Mouse (Mus musculus): ENCODE data around the gene Irf9. TPM values are rescaled to one million over a fixed set of nuclear protein-coding genes. Genes with fewer than 3 reads are reported as not detected.
A peak's percentile ranks its signal among the peaks of the same experiment; 100 is the strongest.

The Irf9 gene
- polyA plus RNA-seq, 1 experiment from 2014 or later: 9.8 TPM

DNA sequence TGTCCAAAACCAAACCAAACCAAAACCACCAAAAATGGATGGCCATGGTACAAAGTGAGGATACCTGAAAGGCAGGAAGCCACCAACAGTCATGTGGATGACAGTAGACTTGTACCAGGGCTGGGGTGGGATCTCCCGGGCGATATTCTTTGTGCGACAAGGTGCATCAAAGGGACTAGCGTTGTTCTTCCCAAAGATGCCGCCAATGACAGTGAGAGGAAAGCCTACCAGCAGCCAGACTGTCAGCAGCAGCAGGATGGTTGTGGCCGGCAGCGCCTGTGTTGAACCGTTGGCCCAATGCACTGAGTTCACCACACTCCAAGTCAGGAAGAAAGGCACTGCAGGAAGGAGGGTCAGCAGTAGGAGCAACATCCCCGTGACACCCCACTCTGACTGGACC is 34.4 kb downstream of the Irf9 start, which contains the start of gene Gm49378:
Gene Gm49378, minus strand, starts transcription at position 101 of the 400 bp plus-strand sequence.
- H3K36me3 ChIP-seq (ENCODE audit: control insufficient read depth, insufficient read depth, low read length): peaks cover 76% of the 10 kb centered on the region

DNA sequence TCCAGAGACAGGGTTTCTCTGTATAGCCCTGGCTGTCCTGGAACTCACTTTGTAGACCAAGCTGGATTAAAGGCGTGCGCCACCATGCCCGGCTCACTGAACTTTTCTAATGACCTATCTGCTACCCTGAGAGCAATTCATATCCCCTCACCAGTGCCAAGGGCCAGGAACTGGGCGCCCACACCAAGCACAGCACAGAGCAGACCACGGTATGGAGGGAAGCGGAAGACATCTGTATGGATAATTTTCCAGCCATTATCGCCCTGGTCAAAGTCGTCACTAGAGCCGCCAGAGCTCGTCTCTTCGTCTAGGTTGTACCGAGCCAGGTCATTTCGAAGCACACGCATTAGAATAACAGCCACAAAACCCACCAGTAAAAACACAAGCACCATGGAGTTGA is 37.4 kb downstream of the Irf9 start:
- Histone ChIP-seq H3K9me3 (ENCODE audit: control insufficient read depth, low read length) (no peaks in the 10 kb centered on the region), H3K9ac (ENCODE audit: low read length) (no peak overlapping the region), H3K4me3 (ENCODE audit: control insufficient read depth in 1 of 2, insufficient read depth in 1 of 2, low read depth in 1 of 2, low read length in 2 of 2) (no peak overlapping the region), H3K36me3 (ENCODE audit: control insufficient read depth, insufficient read depth, low read length) (peaks cover 62% of the 10 kb centered on the region), H3K4me1 (ENCODE audit: control insufficient read depth in 2 of 2, insufficient read depth in 2 of 2, low read length in 2 of 2) (peaks cover 11 to 22% of the 10 kb centered on the region in 2 experiments), H3K4me2 (ENCODE audit: low read length) (no peak overlapping the region), H3K27ac (replicated peaks in 1 of 2; ENCODE audit: control insufficient read depth in 1 of 2, insufficient read depth in 1 of 2, low read depth in 2 of 2, low read length in 2 of 2) (no peak overlapping the region), H3K27me3 (ENCODE audit: control insufficient read depth, insufficient read depth, low read length) (no peaks in the 10 kb centered on the region)
- no peak for ATAC-seq (ENCODE audit: insufficient number of reproducible peaks, insufficient read depth, low FRiP score, low read depth)
- 95% methylated on average over 14 of the region's 14 CpGs for WGBS

More for the DNA sequence above, 34.4 kb downstream of the Irf9 start, which contains the start of gene Gm49378:
- H3K9me3 ChIP-seq (ENCODE audit: control insufficient read depth, low read length): no peaks in the 10 kb centered on the region
- no peak within 1 kb of the TSS for H3K4me3 ChIP-seq (ENCODE audit: control insufficient read depth in 1 of 2, insufficient read depth in 1 of 2, low read depth in 1 of 2, low read length in 2 of 2)
- no peak within 1 kb of the TSS for H3K9ac ChIP-seq (ENCODE audit: low read length)
- ATAC-seq (ENCODE audit: insufficient number of reproducible peaks, insufficient read depth, low FRiP score, low read depth): no peak
- 97% methylated on average over 9 of the region's 9 CpGs for WGBS
- no peak within 1 kb of the TSS for H3K27ac ChIP-seq (replicated peaks in 1 of 2; ENCODE audit: control insufficient read depth in 1 of 2, insufficient read depth in 1 of 2, low read depth in 2 of 2, low read length in 2 of 2)
- H3K4me1 ChIP-seq (ENCODE audit: control insufficient read depth in 2 of 2, insufficient read depth in 2 of 2, low read length in 2 of 2): peaks cover 5 to 15% of the 10 kb centered on the region in 2 experiments
- H3K4me2 ChIP-seq (ENCODE audit: low read length): no peak within 1 kb of the TSS
- no peaks in the 10 kb centered on the region for H3K27me3 ChIP-seq (ENCODE audit: control insufficient read depth, insufficient read depth, low read length)

DNA sequence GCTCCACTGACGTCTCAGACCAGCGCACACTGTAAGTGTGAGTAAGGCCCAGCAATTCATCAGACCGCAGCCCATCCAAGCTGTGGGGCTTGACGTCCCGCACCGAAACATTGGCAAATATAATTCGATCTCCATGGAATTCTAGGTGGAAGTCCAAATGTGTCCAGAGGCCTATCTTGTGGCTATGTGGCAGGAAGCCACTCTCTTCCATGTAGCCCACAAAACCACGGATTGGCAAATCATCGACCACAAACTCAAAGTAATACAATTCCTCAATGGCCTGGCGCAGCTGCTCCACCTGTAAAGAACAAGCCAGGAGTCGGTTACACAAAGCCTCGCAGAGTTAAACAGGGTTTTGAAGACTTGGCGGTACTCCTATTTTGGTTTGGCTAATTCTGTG is 37.9 kb downstream of the Irf9 start:
- ATAC-seq (ENCODE audit: insufficient number of reproducible peaks, insufficient read depth, low FRiP score, low read depth): no peak
- no peak overlapping the region for H3K4me3 ChIP-seq (ENCODE audit: control insufficient read depth in 1 of 2, insufficient read depth in 1 of 2, low read depth in 1 of 2, low read length in 2 of 2)
- H3K36me3 ChIP-seq (ENCODE audit: control insufficient read depth, insufficient read depth, low read length): peaks cover 63% of the 10 kb centered on the region
- H3K27ac ChIP-seq (replicated peaks in 1 of 2; ENCODE audit: control insufficient read depth in 1 of 2, insufficient read depth in 1 of 2, low read depth in 2 of 2, low read length in 2 of 2): no peak overlapping the region
- H3K4me1 ChIP-seq (ENCODE audit: control insufficient read depth in 2 of 2, insufficient read depth in 2 of 2, low read length in 2 of 2): peaks cover 11 to 19% of the 10 kb centered on the region in 2 experiments
- H3K4me2 ChIP-seq (ENCODE audit: low read length): no peak overlapping the region
- no peaks in the 10 kb centered on the region for H3K9me3 ChIP-seq (ENCODE audit: control insufficient read depth, low read length)
- H3K27me3 ChIP-seq (ENCODE audit: control insufficient read depth, insufficient read depth, low read length): no peaks in the 10 kb centered on the region
- H3K9ac ChIP-seq (ENCODE audit: low read length): no peak overlapping the region
- 92% methylated on average over 13 of the region's 13 CpGs for WGBS

GRCm38 (mm10) chr14:55642679-55643059 is 39.3 kb downstream of the Irf9 start:
- H3K9ac ChIP-seq (ENCODE audit: low read length): peak overlapping the region; percentile 81
- peak overlapping the region; percentile 78 to 94 for H3K27ac ChIP-seq (replicated peaks in 1 of 2; ENCODE audit: control insufficient read depth in 1 of 2, insufficient read depth in 1 of 2, low read depth in 2 of 2, low read length in 2 of 2)
- 21% methylated on average over 8 of the region's 8 CpGs for WGBS
- peak; percentile 25; the same call in 1 of the 2 replicates for ATAC-seq (ENCODE audit: insufficient number of reproducible peaks, insufficient read depth, low FRiP score, low read depth)
- H3K9me3 ChIP-seq (ENCODE audit: control insufficient read depth, low read length): no peaks in the 10 kb centered on the region
- H3K4me1 ChIP-seq (ENCODE audit: control insufficient read depth in 2 of 2, insufficient read depth in 2 of 2, low read length in 2 of 2): peaks cover 11 to 19% of the 10 kb centered on the region in 2 experiments
- peak overlapping the region; percentile 61 to 70 for H3K4me3 ChIP-seq (ENCODE audit: control insufficient read depth in 1 of 2, insufficient read depth in 1 of 2, low read depth in 1 of 2, low read length in 2 of 2)
- H3K4me2 ChIP-seq (ENCODE audit: low read length): peak overlapping the region; percentile 80
- peaks cover 61% of the 10 kb centered on the region for H3K36me3 ChIP-seq (ENCODE audit: control insufficient read depth, insufficient read depth, low read length)
- H3K27me3 ChIP-seq (ENCODE audit: control insufficient read depth, insufficient read depth, low read length): no peaks in the 10 kb centered on the region

DNA sequence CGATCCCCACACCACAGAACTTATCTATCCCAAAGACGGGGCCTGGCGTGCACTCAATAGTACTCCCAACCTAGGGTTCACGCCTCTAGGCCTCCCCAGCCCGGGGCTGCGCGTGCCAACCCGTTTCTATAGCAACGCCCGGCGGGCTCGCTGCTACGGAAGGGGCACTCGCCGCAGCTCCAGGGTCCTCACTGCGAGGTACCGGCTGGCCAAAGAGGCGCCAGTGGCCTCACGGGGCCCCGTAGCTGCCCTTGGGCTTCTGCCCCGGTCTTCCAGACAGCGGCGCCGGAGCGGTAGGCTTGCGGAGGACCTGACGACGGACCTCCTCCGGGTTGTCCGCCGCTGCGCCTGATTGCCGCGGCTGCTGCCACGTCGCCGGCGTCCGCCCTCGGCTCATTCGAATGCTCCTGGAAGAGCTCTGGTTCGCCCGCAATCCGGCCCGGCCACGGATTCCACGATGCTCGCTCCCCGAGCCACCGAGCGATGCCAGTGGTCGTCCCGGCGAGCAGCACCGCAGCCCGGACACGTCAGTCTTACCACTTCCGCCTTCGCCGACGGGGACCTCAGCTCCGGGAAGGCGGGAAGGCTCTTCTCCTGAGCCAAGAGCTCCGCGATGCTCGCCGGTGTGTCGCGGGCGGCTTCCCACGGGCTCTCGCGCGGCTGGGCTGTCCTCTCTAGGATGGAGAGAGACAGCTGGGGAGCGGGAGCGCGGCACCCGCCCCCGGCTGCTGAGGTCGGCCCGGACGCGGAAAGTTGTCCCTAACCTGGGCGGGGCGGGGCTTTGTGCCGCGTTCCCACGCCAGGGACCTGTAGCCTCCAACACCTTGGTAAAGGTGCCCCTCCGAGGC is 39.9 kb downstream of the Irf9 start, which contains the start of gene Tm9sf1:
Gene Tm9sf1, minus strand, starts transcription at position 747 of the 848 bp plus-strand sequence.
- Histone ChIP-seq H3K27ac (replicated peaks in 1 of 2; ENCODE audit: control insufficient read depth in 1 of 2, insufficient read depth in 1 of 2, low read depth in 2 of 2, low read length in 2 of 2) (peak within 1 kb of the TSS; percentile 78 to 94), H3K27me3 (ENCODE audit: control insufficient read depth, insufficient read depth, low read length) (no peaks in the 10 kb centered on the region), H3K9ac (ENCODE audit: low read length) (peak within 1 kb of the TSS; percentile 81), H3K4me2 (ENCODE audit: low read length) (peak within 1 kb of the TSS; percentile 80), H3K36me3 (ENCODE audit: control insufficient read depth, insufficient read depth, low read length) (peaks cover 56% of the 10 kb centered on the region), H3K4me1 (ENCODE audit: control insufficient read depth in 2 of 2, insufficient read depth in 2 of 2, low read length in 2 of 2) (peaks cover 11 to 19% of the 10 kb centered on the region in 2 experiments), H3K4me3 (ENCODE audit: control insufficient read depth in 1 of 2, insufficient read depth in 1 of 2, low read depth in 1 of 2, low read length in 2 of 2) (peak within 1 kb of the TSS; percentile 61 to 70), H3K9me3 (ENCODE audit: control insufficient read depth, low read length) (no peaks in the 10 kb centered on the region)
- peak; percentile 82 for ATAC-seq (ENCODE audit: insufficient number of reproducible peaks, insufficient read depth, low FRiP score, low read depth)
- whole genome bisulfite sequencing: under 1% methylated on average over 89 of the region's 89 CpGs

DNA sequence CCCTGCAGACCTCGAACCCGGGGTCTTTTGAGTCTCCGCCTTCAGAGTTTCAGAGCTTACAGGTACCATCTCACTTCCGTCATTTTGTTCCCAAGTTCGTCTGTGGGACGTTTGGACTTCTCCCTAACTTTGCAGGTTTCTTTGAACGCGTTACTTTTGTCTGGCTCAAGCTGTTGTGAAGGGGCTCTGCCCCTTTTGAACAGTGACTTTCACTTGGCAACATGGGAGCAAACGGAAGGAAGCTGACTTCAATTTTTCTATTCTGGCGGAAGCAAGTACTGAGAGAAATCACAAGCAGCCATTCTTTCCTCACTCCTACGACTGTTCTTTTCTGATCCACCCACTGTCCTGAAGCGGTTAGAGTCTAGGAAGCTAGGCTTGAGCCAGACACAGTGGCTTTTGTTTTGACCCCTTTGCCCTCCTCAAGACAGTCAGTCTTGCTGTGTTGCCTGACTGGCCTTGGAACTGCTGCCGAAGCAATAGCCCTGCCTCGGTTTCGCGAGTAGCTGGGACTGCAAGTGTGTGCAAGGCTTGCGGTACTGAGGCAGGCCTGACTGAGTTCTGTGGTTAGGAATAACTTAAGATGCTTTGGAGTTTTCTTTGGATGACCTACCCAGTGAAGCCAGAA is 41.0 kb downstream of the Irf9 start:
- Histone ChIP-seq H3K4me3 (ENCODE audit: control insufficient read depth in 1 of 2, insufficient read depth in 1 of 2, low read depth in 1 of 2, low read length in 2 of 2) (peak overlapping the region; percentile 61 to 70), H3K9ac (ENCODE audit: low read length) (peak overlapping the region; percentile 81), H3K27me3 (ENCODE audit: control insufficient read depth, insufficient read depth, low read length) (no peaks in the 10 kb centered on the region), H3K4me2 (ENCODE audit: low read length) (peak overlapping the region; percentile 80), H3K27ac (replicated peaks in 1 of 2; ENCODE audit: control insufficient read depth in 1 of 2, insufficient read depth in 1 of 2, low read depth in 2 of 2, low read length in 2 of 2) (peak overlapping the region; percentile 76 to 94), H3K9me3 (ENCODE audit: control insufficient read depth, low read length) (no peaks in the 10 kb centered on the region), H3K4me1 (ENCODE audit: control insufficient read depth in 2 of 2, insufficient read depth in 2 of 2, low read length in 2 of 2) (peaks cover 11 to 19% of the 10 kb centered on the region in 2 experiments), H3K36me3 (ENCODE audit: control insufficient read depth, insufficient read depth, low read length) (peaks cover 45% of the 10 kb centered on the region)
- no peak for ATAC-seq (ENCODE audit: insufficient number of reproducible peaks, insufficient read depth, low FRiP score, low read depth)
- WGBS: 20% methylated on average over 17 of the region's 17 CpGs

- H3K4me3 ChIP-seq (ENCODE audit: control insufficient read depth in 1 of 2, insufficient read depth in 1 of 2, low read depth in 1 of 2, low read length in 2 of 2): no peak within 1 kb of the TSS
- H3K36me3 ChIP-seq (ENCODE audit: control insufficient read depth, insufficient read depth, low read length): peaks cover 19% of the 10 kb centered on the region
- WGBS: 95% methylated on average over 2 of the region's 2 CpGs
- H3K4me1 ChIP-seq (ENCODE audit: control insufficient read depth in 2 of 2, insufficient read depth in 2 of 2, low read length in 2 of 2): peaks cover 2 to 5% of the 10 kb centered on the region in 2 experiments; a peak in 3 of 4 replicates
- H3K4me2 ChIP-seq (ENCODE audit: low read length): no peak within 1 kb of the TSS
- no peaks in the 10 kb centered on the region for H3K27me3 ChIP-seq (ENCODE audit: control insufficient read depth, insufficient read depth, low read length)
- ATAC-seq (ENCODE audit: insufficient number of reproducible peaks, insufficient read depth, low FRiP score, low read depth): no peak
- no peak within 1 kb of the TSS for H3K27ac ChIP-seq (replicated peaks in 1 of 2; ENCODE audit: control insufficient read depth in 1 of 2, insufficient read depth in 1 of 2, low read depth in 2 of 2, low read length in 2 of 2)
- H3K9me3 ChIP-seq (ENCODE audit: control insufficient read depth, low read length): no peaks in the 10 kb centered on the region
- H3K9ac ChIP-seq (ENCODE audit: low read length): no peak within 1 kb of the TSS
These were observed 46.5 kb downstream of the Irf9 start, which contains the start of gene Tssk4 for GRCm38 (mm10) chr14:55649884-55650283. Gene Tssk4, plus strand, starts transcription at chr14:55650184.
